Mouse (Mus musculus) kidney, embryonic 15.5 days (tissue): Measurements from ENCODE around the gene Gja1. TPM values are rescaled to one million over a fixed set of nuclear protein-coding genes. Genes with fewer than 3 reads are reported as not detected.

Source experiments
- ATAC-seq: fragments of 200-750 bp; cut with Nextera tagmentation; replicated peaks from 2 replicates; pipeline ENCODE4 v1.8.0; 2017; ENCODE audit warnings: moderate TSS enrichment; ENCODE audit not compliant: low FRiP score
- H3K27ac ChIP-seq: fragments of 300-500 bp; sonication (generic); 2 replicates; pipeline ENCODE4 v1.5.1; 2015; ENCODE audit warnings: mild to moderate bottlenecking, inconsistent platforms
- H3K27me3 ChIP-seq: fragments of 300-500 bp; sonication (generic); 2 replicates; pipeline ENCODE4 v1.6.1; 2015; ENCODE audit warnings: inconsistent platforms
- H3K36me3 ChIP-seq: fragments of 300-500 bp; sonication (generic); 2 replicates; pipeline ENCODE4 v1.6.1; 2015; ENCODE audit warnings: inconsistent platforms
- H3K4me1 ChIP-seq: fragments of 300-500 bp; sonication (generic); 2 replicates; pipeline ENCODE4 v1.6.1; 2015; ENCODE audit warnings: inconsistent platforms
- H3K4me2 ChIP-seq: fragments of 300-500 bp; sonication (generic); 2 replicates; pipeline ENCODE4 v1.6.1; 2015; ENCODE audit warnings: moderate library complexity, mild to moderate bottlenecking, inconsistent platforms
- H3K4me3 ChIP-seq: fragments of 300-500 bp; sonication (generic); replicated peaks from 2 replicates; pipeline ENCODE4 v1.5.1; 2015; ENCODE audit warnings: mild to moderate bottlenecking, inconsistent platforms
- H3K9ac ChIP-seq: fragments of 300-500 bp; sonication (generic); 2 replicates; pipeline ENCODE4 v1.6.1; 2015; ENCODE audit warnings: mild to moderate bottlenecking, inconsistent platforms
- H3K9me3 ChIP-seq: fragments of 300-500 bp; sonication (generic); replicated peaks from 2 replicates; pipeline ENCODE4 v1.6.1; 2016; ENCODE audit warnings: inconsistent platforms
- WGBS: fragments of 180-500 bp; shearing (Covaris S2); methylation state at CpG from one replicate; pipeline ENCODE4 v1.1.7; 2015; ENCODE audit warnings: mixed read lengths; 5-methylcytosine and 5-hydroxymethylcytosine counted together
- polyA plus RNA-seq: library from polyadenylated mRNA; unstranded; fragments of >200 nt; fragmentation: Nextera tagmentation; extraction: Ambion mirVana; gene quantifications from 2 replicates; pipeline ENCODE4 v1.2.1, GENCODE M21; 2015

Gja1 gene
- polyA plus RNA-seq: 141 and 151 TPM in 2 replicates

DNA sequence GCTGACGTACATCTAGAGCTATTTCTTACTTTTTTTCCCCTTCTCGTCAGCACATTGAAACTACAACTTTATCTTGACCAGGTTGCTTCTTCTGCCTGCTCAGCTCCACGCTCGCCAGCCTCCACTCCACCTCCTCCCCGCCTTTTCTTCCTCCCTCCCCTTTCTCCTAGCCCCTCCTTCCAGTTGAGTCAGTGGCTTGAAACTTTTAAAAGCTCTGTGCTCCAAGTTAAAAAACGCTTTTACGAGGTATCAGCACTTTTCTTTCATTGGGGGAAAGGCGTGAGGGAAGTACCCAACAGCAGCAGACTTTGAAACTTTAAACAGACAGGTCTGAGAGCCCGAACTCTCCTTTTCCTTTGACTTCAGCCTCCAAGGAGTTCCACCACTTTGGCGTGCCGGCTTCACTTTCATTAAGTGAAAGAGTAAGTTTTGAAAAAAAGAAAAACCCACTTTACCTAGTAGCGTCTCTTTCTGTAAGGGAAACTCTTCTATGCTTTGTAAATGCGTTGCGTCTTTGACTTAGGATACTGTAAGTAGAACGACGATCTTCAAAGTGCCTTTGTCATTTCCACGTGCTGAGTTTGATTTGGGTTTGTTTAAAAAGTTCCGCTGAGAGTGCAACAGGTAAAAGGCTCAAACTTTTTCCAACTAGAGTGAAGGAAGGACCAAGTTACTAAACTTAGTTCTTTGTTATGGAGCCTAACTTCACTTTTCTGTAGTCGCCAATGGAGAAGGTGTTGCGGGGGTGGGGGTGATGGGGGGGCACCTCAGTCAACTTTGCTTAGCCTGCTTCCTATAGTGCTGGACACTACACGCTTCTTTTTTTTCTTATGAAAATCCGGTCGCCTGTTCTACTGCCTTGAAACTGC, at the start of gene Gja1:
Gene Gja1 (plus strand): TSS at position 234 of the 869 bp plus-strand sequence.
- H3K27ac ChIP-seq: peak within 1 kb of the TSS; percentile 91
- peak within 1 kb of the TSS; percentile 70 for H3K4me3 ChIP-seq
- H3K4me2 ChIP-seq: peak within 1 kb of the TSS; percentile 61
- WGBS: under 1% methylated on average over 23 of the region's 23 CpGs
- H3K9me3 ChIP-seq: no peaks in the 10 kb centered on the region
- H3K9ac ChIP-seq: peak within 1 kb of the TSS; percentile 73
- H3K27me3 ChIP-seq: no peaks in the 10 kb centered on the region
- peak; percentile 81 for ATAC-seq
- H3K4me1 ChIP-seq: peaks cover 26% of the 10 kb centered on the region
- H3K36me3 ChIP-seq: no peaks in the 10 kb centered on the region

DNA sequence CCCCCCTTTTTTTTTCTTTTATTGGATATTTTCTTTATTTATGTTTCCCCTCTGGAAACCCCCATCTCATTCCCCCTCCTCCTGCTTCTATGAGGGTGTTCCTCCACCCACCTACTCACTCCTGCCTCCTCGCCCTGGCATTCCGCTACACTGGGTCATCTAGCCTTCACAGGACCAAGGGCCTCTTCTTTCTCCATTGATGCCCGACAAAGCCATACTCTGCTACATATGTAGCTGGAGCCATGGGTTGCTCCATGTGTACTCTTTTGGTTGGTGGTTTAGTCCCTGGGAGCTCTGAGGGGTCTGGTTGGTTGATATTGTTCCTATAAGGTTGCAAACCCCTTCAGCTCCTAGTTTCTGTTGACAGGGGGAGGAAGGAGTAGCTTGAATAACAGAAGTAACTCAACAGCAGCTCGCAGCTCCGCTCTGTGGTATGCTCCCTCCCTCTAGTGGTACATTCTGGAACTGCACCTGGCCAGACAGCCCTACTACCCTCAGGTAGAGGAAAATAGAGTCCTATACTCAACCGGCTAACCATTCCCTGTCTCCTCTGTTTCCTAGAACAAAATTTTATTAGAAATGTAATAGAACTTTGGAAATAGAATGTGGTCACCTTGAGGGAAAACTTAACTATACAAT, 38.2 kb upstream of the Gja1 start:
- no peak overlapping the region for H3K9ac ChIP-seq
- no peak overlapping the region for H3K4me2 ChIP-seq
- no peaks in the 10 kb centered on the region for H3K9me3 ChIP-seq
- no peak overlapping the region for H3K27ac ChIP-seq
- no peaks in the 10 kb centered on the region for H3K4me1 ChIP-seq
- 51% methylated on average over 6 of the region's 6 CpGs for WGBS
- no peak overlapping the region for H3K4me3 ChIP-seq
- H3K27me3 ChIP-seq: no peaks in the 10 kb centered on the region
- peak; percentile 91 for ATAC-seq
- no peaks in the 10 kb centered on the region for H3K36me3 ChIP-seq

DNA sequence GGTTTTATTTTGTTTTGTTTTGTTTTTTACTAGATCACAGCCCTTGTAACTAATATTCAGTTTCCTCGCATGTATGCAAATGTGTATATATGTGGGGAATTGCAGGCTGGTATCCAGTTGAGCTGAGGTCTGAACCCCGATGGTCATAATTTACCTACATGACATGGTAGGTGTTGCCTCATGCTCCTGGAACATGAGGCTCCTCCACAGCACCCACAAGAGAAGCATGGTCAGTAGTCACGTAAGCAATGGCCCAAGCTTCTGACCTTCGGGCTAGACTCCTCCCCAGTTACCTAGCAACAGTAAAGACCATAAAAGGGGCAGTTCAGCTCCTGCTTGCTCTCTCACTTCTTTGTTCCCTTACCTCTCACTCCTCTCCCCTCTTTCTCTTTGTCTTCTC, 16.7 kb upstream of the Gja1 start:
- Histone ChIP-seq H3K4me3 (no peak overlapping the region), H3K36me3 (no peaks in the 10 kb centered on the region), H3K27me3 (no peaks in the 10 kb centered on the region), H3K9me3 (no peaks in the 10 kb centered on the region), H3K4me1 (no peaks in the 10 kb centered on the region), H3K9ac (no peak overlapping the region), H3K27ac (no peak overlapping the region), H3K4me2 (no peak overlapping the region)
- 67% methylated on average over 4 of the region's 4 CpGs for WGBS
- ATAC-seq: no peak

GRCm38 (mm10) chr10:56369073-56369472, 8.1 kb upstream of the Gja1 start:
- Histone ChIP-seq H3K27ac (no peak overlapping the region), H3K9ac (no peak overlapping the region), H3K27me3 (no peaks in the 10 kb centered on the region), H3K4me3 (no peak overlapping the region), H3K9me3 (no peaks in the 10 kb centered on the region), H3K4me1 (peaks cover 7% of the 10 kb centered on the region), H3K4me2 (no peak overlapping the region), H3K36me3 (no peaks in the 10 kb centered on the region)
- peak; percentile 75 for ATAC-seq
- 23% methylated on average over 7 of the region's 7 CpGs for WGBS

- Histone ChIP-seq H3K36me3 (no peaks in the 10 kb centered on the region), H3K27ac (no peak overlapping the region), H3K4me1 (peaks cover 20% of the 10 kb centered on the region), H3K27me3 (no peaks in the 10 kb centered on the region), H3K9ac (no peak overlapping the region), H3K4me2 (peak overlapping the region; percentile 22; the same call in 1 of the 2 replicates), H3K9me3 (no peaks in the 10 kb centered on the region), H3K4me3 (no peak overlapping the region)
- 25% methylated on average over 8 of the region's 8 CpGs for WGBS
- ATAC-seq: 0 out of 2 replicates have a peak, but pooled peaks have one; percentile 43
These were observed 4.0 kb upstream of the Gja1 start for GRCm38 (mm10) chr10:56373021-56373720.

- 39% methylated on average over 5 of the region's 5 CpGs for WGBS
- Histone ChIP-seq H3K27me3 (no peaks in the 10 kb centered on the region), H3K36me3 (no peaks in the 10 kb centered on the region), H3K4me1 (peaks cover 20% of the 10 kb centered on the region), H3K9ac (no peak overlapping the region), H3K27ac (peak overlapping the region; percentile 13; the same call in 1 of the 2 replicates), H3K4me3 (no peak overlapping the region), H3K9me3 (no peaks in the 10 kb centered on the region), H3K4me2 (no peak overlapping the region)
- no peak for ATAC-seq
These were observed 3.0 kb upstream of the Gja1 start for GRCm38 (mm10) chr10:56374169-56374568.

DNA sequence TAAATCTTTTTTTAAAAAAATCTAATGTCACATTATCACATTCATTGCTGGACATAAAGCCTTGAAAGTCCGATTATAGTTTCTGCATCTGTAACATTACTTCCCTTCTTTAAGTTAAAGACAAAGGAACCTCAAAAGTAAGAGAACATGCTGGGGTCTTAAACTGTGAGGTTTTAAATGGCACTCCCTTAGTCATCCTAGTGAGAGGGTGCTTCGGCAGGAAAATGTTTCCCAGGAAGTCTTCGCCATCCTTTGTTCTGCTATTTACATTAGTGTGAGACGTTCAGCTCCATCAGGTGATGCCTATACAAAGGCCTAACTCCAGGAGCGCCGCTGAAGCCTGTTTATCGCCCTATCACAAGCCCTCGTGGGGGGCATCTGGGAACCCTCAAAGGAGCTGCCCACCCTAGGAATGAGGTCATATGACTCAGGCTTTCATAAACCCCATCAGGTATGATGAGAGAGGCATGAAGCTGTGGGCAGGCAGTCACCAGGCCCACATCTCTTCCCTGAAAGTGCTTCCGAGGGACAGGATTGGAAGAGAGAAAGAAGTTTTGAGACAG, 1.1 kb upstream of the Gja1 start:
- Histone ChIP-seq H3K4me1 (peaks cover 20% of the 10 kb centered on the region), H3K27ac (no peak overlapping the region), H3K9me3 (no peaks in the 10 kb centered on the region), H3K9ac (no peak overlapping the region), H3K27me3 (no peaks in the 10 kb centered on the region), H3K4me2 (no peak overlapping the region), H3K36me3 (no peaks in the 10 kb centered on the region), H3K4me3 (no peak overlapping the region)
- WGBS: 48% methylated on average over 9 of the region's 9 CpGs
- no peak for ATAC-seq

DNA sequence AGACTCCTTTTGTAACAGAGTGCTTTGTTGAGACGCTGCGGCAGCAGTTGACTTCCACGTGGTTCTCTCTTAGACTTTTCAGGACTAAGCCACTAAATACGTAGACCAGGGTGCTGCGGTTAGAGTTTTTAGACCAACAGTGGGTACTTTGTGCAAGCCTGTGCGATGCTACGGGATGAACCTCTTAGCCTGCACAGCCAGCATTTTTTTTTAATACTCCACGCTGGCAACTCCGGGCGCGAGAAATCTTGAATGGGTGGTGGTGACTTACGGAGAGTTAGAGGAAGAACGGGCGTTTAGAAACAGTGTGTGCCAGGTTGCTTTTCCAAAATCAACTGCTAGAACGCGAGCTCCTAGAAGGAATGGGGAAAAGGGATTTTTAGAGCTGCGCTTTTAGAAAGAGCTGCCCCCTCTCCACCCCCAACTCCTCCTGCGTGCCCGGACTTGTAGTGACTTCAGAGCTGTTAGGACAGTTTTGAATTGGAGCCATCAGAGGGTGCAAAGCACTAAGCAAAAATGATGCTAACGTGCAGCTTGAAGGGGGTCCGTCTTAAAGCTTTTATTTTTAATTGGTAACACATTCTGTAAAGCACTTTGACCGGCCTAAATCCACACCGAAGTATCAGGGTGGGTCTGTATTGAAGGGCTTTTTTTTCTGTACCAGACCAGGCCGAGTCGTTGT, 977 bp downstream of the Gja1 start:
- peak overlapping the region; percentile 70 for H3K4me3 ChIP-seq
- ATAC-seq: peak; percentile 46
- no peaks in the 10 kb centered on the region for H3K27me3 ChIP-seq
- H3K4me1 ChIP-seq: peaks cover 26% of the 10 kb centered on the region
- WGBS: under 1% methylated on average over 25 of the region's 25 CpGs
- H3K9me3 ChIP-seq: no peaks in the 10 kb centered on the region
- H3K4me2 ChIP-seq: peak overlapping the region; percentile 61
- H3K27ac ChIP-seq: peak overlapping the region; percentile 91
- H3K9ac ChIP-seq: peak overlapping the region; percentile 73
- no peaks in the 10 kb centered on the region for H3K36me3 ChIP-seq

DNA sequence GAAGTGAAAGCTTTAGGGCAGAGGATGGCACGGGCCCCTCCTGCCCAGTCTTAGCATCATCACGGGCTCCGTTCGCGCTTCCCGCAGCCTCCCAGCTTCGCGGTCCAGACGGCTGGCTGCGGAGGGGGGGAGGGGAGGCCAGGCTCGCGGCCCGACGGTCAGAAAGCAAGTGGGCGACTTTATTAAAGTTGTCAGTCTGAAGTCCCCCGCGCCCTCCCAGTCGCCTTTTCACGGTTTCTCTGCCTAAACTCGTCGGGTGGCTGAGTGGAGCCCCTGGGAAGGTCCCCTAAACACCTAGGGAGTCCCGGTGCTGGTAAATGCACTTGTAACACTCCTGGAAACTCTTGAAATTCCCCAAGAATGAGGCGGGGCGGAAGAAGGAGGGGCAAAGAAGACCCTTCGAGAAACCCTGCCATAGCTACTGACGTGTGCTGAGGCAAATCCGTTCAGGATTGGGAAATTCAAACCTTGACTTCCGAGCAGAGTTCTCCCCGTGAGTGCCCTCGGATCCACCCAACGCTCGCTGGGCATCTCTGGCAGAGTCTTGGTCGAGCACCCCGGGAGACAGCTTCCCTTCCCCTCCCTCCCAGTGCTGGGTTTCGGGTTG, 1.6 kb downstream of the Gja1 start:
- ATAC-seq: peak; percentile 79
- Histone ChIP-seq H3K4me2 (peak overlapping the region; percentile 61), H3K36me3 (no peaks in the 10 kb centered on the region), H3K4me3 (peak overlapping the region; percentile 70), H3K27ac (peak overlapping the region; percentile 91), H3K4me1 (peaks cover 23% of the 10 kb centered on the region), H3K9ac (peak overlapping the region; percentile 73), H3K27me3 (no peaks in the 10 kb centered on the region), H3K9me3 (no peaks in the 10 kb centered on the region)
- WGBS: under 1% methylated on average over 35 of the region's 35 CpGs

DNA sequence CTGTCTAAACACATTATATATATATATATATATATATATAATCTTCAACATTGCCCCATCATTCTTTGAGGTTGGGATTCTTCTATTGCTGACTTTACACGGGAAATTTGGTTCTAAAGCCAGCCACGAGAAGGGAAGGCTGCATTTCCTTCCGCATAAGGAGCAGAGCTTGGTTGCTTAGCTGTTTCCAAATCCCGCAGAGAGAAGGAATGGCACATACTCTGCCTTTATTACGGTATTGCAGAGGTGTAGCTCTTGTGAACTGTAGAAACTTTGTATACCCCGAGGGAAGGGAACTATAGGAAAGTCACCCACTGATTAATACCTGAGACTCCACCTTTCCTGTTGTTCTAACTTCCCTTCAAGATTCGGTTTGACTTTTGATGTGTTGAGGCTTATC, 2.6 kb downstream of the Gja1 start:
- no peaks in the 10 kb centered on the region for H3K36me3 ChIP-seq
- H3K4me1 ChIP-seq: peaks cover 17% of the 10 kb centered on the region
- H3K27ac ChIP-seq: peak overlapping the region; percentile 91
- H3K9ac ChIP-seq: no peak overlapping the region
- no peaks in the 10 kb centered on the region for H3K27me3 ChIP-seq
- H3K4me2 ChIP-seq: peak overlapping the region; percentile 61
- H3K4me3 ChIP-seq: peak overlapping the region; percentile 70
- 5% methylated on average over 7 of the region's 7 CpGs for WGBS
- no peak for ATAC-seq
- no peaks in the 10 kb centered on the region for H3K9me3 ChIP-seq
